Mouse (Mus musculus): ENCODE data around the gene Pilrb2. TPM values are rescaled to one million over a fixed set of nuclear protein-coding genes. Genes with fewer than 3 reads are reported as not detected.

Gene Pilrb2
- 2.7 and 2.8 TPM in 2 replicates for polyA plus RNA-seq (2012; rRNA removed)

GRCm38 (mm10) chr5:137871644-137872380, at the start of gene Pilrb2:
Pilrb2 (minus strand) TSS chr5:137871815.

GRCm38 (mm10) chr5:137857960-137858710, 13.5 kb downstream of the Pilrb2 start, which contains the start of gene Pilrb1:
Pilrb1 (minus strand) TSS chr5:137858106.

GRCm38 (mm10) chr5:137835966-137836520, 35.6 kb downstream of the Pilrb2 start, which contains the start of gene Pilra:
Pilra (minus strand) TSS chr5:137836281.

Other genes with a start within 250 kb of the Pilrb2 start
- 0.76 and 0.82 TPM in 2 replicates for gene Fbxo24, start 242.8 kb downstream of the Pilrb2 start, polyA plus RNA-seq (2012; rRNA removed)
- gene Lrch4, start 242.7 kb downstream of the Pilrb2 start, polyA plus RNA-seq (2012; rRNA removed) = 72.8 and 76.5 TPM in 2 replicates
- gene Gm20605, start 242.6 kb downstream of the Pilrb2 start, polyA plus RNA-seq (2012; rRNA removed) = 43.6 and 44.0 TPM in 2 replicates
- 130 and 133 TPM in 2 replicates for gene Sap25, start 230.5 kb downstream of the Pilrb2 start, polyA plus RNA-seq (2012; rRNA removed)
- 0.99 and 1.6 TPM in 2 replicates for gene Irs3, start 226.1 kb downstream of the Pilrb2 start, polyA plus RNA-seq (2012; rRNA removed)
- 30.9 and 51.1 TPM in 2 replicates for gene Agfg2, start 187.1 kb downstream of the Pilrb2 start, polyA plus RNA-seq (2012; rRNA removed)
- 16.7 and 16.8 TPM in 2 replicates for gene Nyap1, start 130.2 kb downstream of the Pilrb2 start, polyA plus RNA-seq (2012; rRNA removed)
- gene Tsc22d4, start 126.1 kb downstream of the Pilrb2 start, polyA plus RNA-seq (2012; rRNA removed) = 172 and 193 TPM in 2 replicates
- gene Ppp1r35, start 93.0 kb downstream of the Pilrb2 start, polyA plus RNA-seq (2012; rRNA removed) = 57.8 and 59.4 TPM in 2 replicates
- 33.8 and 34.4 TPM in 2 replicates for gene Mepce, start 84.2 kb downstream of the Pilrb2 start, polyA plus RNA-seq (2012; rRNA removed)
- 0.28 and 0.30 TPM in 2 replicates for gene Zcwpw1, start 84.0 kb downstream of the Pilrb2 start, polyA plus RNA-seq (2012; rRNA removed)
- 1.3 and 3.1 TPM in 2 replicates for gene Pilra, start 35.5 kb downstream of the Pilrb2 start, polyA plus RNA-seq (2012; rRNA removed)
- 1.7 and 2.0 TPM in 2 replicates for gene Pilrb1, start 13.7 kb downstream of the Pilrb2 start, polyA plus RNA-seq (2012; rRNA removed)
- gene Cyp3a13, start 49.8 kb upstream of the Pilrb2 start, polyA plus RNA-seq (2012; rRNA removed) = 5.7 and 7.1 TPM in 2 replicates
- gene Gjc3, start 91.3 kb upstream of the Pilrb2 start, polyA plus RNA-seq (2012; rRNA removed) = 0.12 and 0.35 TPM in 2 replicates
- 0.88 and 1.7 TPM in 2 replicates for gene Azgp1, start 109.7 kb upstream of the Pilrb2 start, polyA plus RNA-seq (2012; rRNA removed)
- gene Smok3a, start 149.4 kb upstream of the Pilrb2 start, polyA plus RNA-seq (2012; rRNA removed) = not detected in 2 replicates
- gene Smok3b, start 149.6 kb upstream of the Pilrb2 start, polyA plus RNA-seq (2012; rRNA removed) = not detected in 2 replicates
- not detected in 2 replicates for gene Smok3c, start 181.4 kb upstream of the Pilrb2 start, polyA plus RNA-seq (2012; rRNA removed)
- 3.5 and 4.0 TPM in 2 replicates for gene Zkscan1, start 213.3 kb upstream of the Pilrb2 start, polyA plus RNA-seq (2012; rRNA removed)
- gene Zscan21, start 245.1 kb upstream of the Pilrb2 start, polyA plus RNA-seq (2012; rRNA removed) = 5.9 and 6.5 TPM in 2 replicates

Measured in colon, adult 2 months (tissue).